Mouse (Mus musculus) kidney, postnatal 0 days (tissue): ENCODE measurements around the gene Ebi3. TPM values are rescaled to one million over a fixed set of nuclear protein-coding genes. Genes with fewer than 3 reads are reported as not detected.

Experiments used
- ATAC-seq: fragments of 200-750 bp; cut with Nextera tagmentation; replicated peaks from 2 replicates; pipeline ENCODE4 v1.8.0; 2017; ENCODE audit warnings: low read depth, moderate number of reproducible peaks, moderate TSS enrichment, moderate library complexity; ENCODE audit not compliant: low FRiP score
- DNase-seq: peaks from one replicate; pipeline ENCODE4 v3.0.0-alpha.2; 2016; ENCODE audit warnings: low spot score
- H3K27ac ChIP-seq: fragments of 300-500 bp; sonication (generic); 2 replicates; pipeline ENCODE4 v1.5.1; 2014; ENCODE audit warnings: mild to moderate bottlenecking
- H3K27me3 ChIP-seq: fragments of 300-500 bp; sonication (generic); 2 replicates; pipeline ENCODE4 v1.6.1; 2014; ENCODE audit warnings: low read length, mixed read lengths; ENCODE audit not compliant: insufficient read depth
- H3K36me3 ChIP-seq: fragments of 300-500 bp; sonication (generic); 2 replicates; pipeline ENCODE4 v1.6.1; 2014; ENCODE audit warnings: low read length, mixed read lengths; ENCODE audit not compliant: insufficient read depth
- H3K4me1 ChIP-seq: fragments of 300-500 bp; sonication (generic); replicated peaks from 2 replicates; pipeline ENCODE4 v1.6.1; 2014; ENCODE audit warnings: antibody characterized with exemption, low read length, mixed read lengths; ENCODE audit not compliant: insufficient read depth
- H3K4me2 ChIP-seq: fragments of 300-500 bp; sonication (generic); 2 replicates; pipeline ENCODE4 v1.6.1; 2014; ENCODE audit warnings: mild to moderate bottlenecking, low read length, moderate library complexity, mixed read lengths
- H3K4me3 ChIP-seq: fragments of 300-500 bp; sonication (generic); replicated peaks from 2 replicates; pipeline ENCODE4 v1.5.1; 2014; ENCODE audit warnings: low read depth, low read length
- H3K9ac ChIP-seq: fragments of 300-500 bp; sonication (generic); 2 replicates; pipeline ENCODE4 v1.6.1; 2014; ENCODE audit warnings: low read depth, low read length
- H3K9me3 ChIP-seq: fragments of 300-500 bp; sonication (generic); replicated peaks from 2 replicates; pipeline ENCODE4 v1.6.1; 2016; ENCODE audit warnings: low read length, inconsistent platforms, mixed read lengths
- CTCF ChIP-seq: IDR thresholded peaks from 2 replicates; pipeline ENCODE4 v1.5.1; 2016; ENCODE audit warnings: antibody characterized with exemption, low read depth, mild to moderate bottlenecking, moderate library complexity
- WGBS: fragments of 180-500 bp; shearing (Covaris S2); extraction: QIAGEN DNeasy Blood & Tissue Kit; methylation state at CpG from one replicate; pipeline ENCODE4 v1.1.7; 2014; 5-methylcytosine and 5-hydroxymethylcytosine counted together
- polyA plus RNA-seq: library from polyadenylated mRNA; unstranded; fragments of >200 nt; fragmentation: Nextera tagmentation; extraction: Ambion mirVana; gene quantifications from 2 replicates; pipeline ENCODE4 v1.2.1, GENCODE M21; 2015

Ebi3 gene
- polyA plus RNA-seq, 1 experiment from 2014 or later = 1.8 TPM

DNA sequence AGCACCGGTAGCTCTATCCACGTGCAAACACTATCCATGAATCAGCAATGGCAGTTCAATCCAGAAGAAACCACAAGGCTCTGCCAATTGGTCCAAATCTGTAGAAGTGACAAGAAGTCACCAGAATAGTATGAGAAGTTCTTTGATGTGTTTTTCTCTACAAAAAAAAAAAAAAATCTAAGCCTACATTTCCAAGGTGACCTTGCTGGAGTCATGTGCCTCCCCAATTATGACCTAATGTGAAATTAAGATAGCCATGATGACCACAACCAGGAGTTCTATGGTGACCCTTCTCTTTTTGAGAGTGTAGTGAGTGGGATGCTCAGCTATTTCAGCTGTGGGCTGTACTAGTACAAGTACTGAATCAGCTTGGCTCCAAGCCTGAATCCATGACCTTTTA, 3.0 kb upstream of the Ebi3 start, which contains the start of gene Zfp119b:
Zfp119b (minus strand) TSS at position 101 of the 400 bp plus-strand sequence.
- H3K27me3 ChIP-seq = no peaks in the 10 kb centered on the region
- 89% methylated on average over 2 of the region's 2 CpGs for WGBS
- DNase-seq (no peak), ATAC-seq (no peak)
- no peak within 1 kb of the TSS for H3K9ac ChIP-seq
- no peaks in the 10 kb centered on the region for H3K9me3 ChIP-seq
- no peaks in the 10 kb centered on the region for H3K36me3 ChIP-seq
- no peak within 1 kb of the TSS for H3K4me2 ChIP-seq
- H3K27ac ChIP-seq = no peak within 1 kb of the TSS
- no peak within 1 kb of the TSS for H3K4me3 ChIP-seq
- TF ChIP-seq CTCF = no peak
- no peaks in the 10 kb centered on the region for H3K4me1 ChIP-seq

- no peak for DNase-seq
- Histone ChIP-seq H3K27me3 (no peaks in the 10 kb centered on the region), H3K36me3 (no peaks in the 10 kb centered on the region), H3K4me1 (no peaks in the 10 kb centered on the region), H3K9me3 (no peaks in the 10 kb centered on the region), H3K27ac (no peak overlapping the region), H3K4me2 (no peak overlapping the region), H3K4me3 (no peak overlapping the region), H3K9ac (no peak overlapping the region)
- WGBS = 76% methylated on average over 9 of the region's 9 CpGs
- TF ChIP-seq CTCF = no peak
- ATAC-seq = no peak
Measured at GRCm38 (mm10) chr17:55950601-55951000, 1.8 kb upstream of the Ebi3 start.

DNA sequence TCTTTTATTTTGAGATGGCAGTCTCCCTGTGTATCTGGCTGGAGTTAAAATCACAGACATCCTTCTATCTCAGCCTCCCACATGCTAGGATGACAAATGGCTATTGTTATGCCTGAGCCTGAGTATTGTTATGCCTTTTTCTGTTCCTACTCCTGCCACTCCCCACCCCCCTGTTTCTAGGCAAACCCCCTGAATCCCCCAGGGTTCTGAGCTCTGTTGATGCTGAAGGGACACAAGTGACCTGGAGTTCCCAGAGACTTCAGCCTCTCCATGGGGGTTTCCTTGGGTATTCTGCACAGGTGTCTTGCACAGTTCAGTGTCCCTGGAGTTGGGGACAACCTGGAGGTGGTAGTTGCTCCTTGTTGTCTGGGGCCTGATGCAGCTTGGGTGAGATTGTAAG, 399 bp upstream of the Ebi3 start:
- DNase-seq (no peak), ATAC-seq (no peak)
- Histone ChIP-seq H3K36me3 (no peaks in the 10 kb centered on the region), H3K4me3 (no peak overlapping the region), H3K9me3 (no peaks in the 10 kb centered on the region), H3K27me3 (no peaks in the 10 kb centered on the region), H3K9ac (no peak overlapping the region), H3K4me1 (no peaks in the 10 kb centered on the region), H3K4me2 (no peak overlapping the region), H3K27ac (no peak overlapping the region)
- TF ChIP-seq CTCF = no peak

DNA sequence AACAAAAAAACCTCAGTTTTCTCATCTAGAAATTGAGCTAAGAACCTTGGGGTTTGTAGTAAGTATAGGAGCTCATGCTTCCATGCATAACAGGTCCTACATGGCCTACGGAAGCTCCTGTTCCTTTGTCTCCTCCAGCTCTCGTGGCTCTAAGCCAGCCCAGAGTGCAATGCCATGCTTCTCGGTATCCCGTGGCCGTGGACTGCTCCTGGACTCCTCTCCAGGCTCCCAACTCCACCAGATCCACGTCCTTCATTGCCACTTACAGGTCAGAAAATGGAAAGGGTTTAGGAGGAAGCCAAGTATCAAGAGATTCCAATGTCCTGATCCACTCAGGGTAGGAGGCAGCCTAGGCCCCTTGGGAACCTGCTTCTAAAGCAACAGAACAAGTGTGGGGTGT, 1.3 kb downstream of the Ebi3 start:
- H3K4me1 ChIP-seq = peaks cover 3% of the 10 kb centered on the region; the same call in 1 of the 2 replicates
- no peak overlapping the region for H3K9ac ChIP-seq
- DNase-seq (no peak), ATAC-seq (no peak)
- 73% methylated on average over 6 of the region's 6 CpGs for WGBS
- no peak overlapping the region for H3K4me3 ChIP-seq
- H3K36me3 ChIP-seq = no peaks in the 10 kb centered on the region
- TF ChIP-seq CTCF = no peak
- H3K4me2 ChIP-seq = no peak overlapping the region
- no peaks in the 10 kb centered on the region for H3K27me3 ChIP-seq
- H3K9me3 ChIP-seq = no peaks in the 10 kb centered on the region
- H3K27ac ChIP-seq = no peak overlapping the region

- no peak overlapping the region for H3K4me2 ChIP-seq
- no peaks in the 10 kb centered on the region for H3K27me3 ChIP-seq
- ATAC-seq = no peak
- H3K27ac ChIP-seq = no peak overlapping the region
- 36% methylated on average over 16 of the region's 16 CpGs for WGBS
- no peaks in the 10 kb centered on the region for H3K9me3 ChIP-seq
- no peak for TF ChIP-seq CTCF
- no peak overlapping the region for H3K4me3 ChIP-seq
- H3K4me1 ChIP-seq = peaks cover 3% of the 10 kb centered on the region; the same call in 1 of the 2 replicates
- H3K9ac ChIP-seq = no peak overlapping the region
- DNase-seq = no peak
- no peaks in the 10 kb centered on the region for H3K36me3 ChIP-seq
Measured at GRCm38 (mm10) chr17:55954229-55954628, 1.8 kb downstream of the Ebi3 start.

- Histone ChIP-seq H3K27ac (no peak overlapping the region), H3K4me1 (peaks cover 10% of the 10 kb centered on the region), H3K27me3 (no peaks in the 10 kb centered on the region), H3K36me3 (no peaks in the 10 kb centered on the region), H3K9me3 (no peaks in the 10 kb centered on the region), H3K9ac (0 out of 2 replicates have a peak overlapping the region, but pooled peaks have one; percentile 14), H3K4me2 (peak overlapping the region; percentile 66), H3K4me3 (peak overlapping the region; percentile 28)
- TF ChIP-seq CTCF = no peak
- ATAC-seq (peak; percentile 41), DNase-seq (peak; percentile 62)
- 4% methylated on average over 21 of the region's 26 CpGs for WGBS
Measured at GRCm38 (mm10) chr17:55956129-55956528, 3.7 kb downstream of the Ebi3 start.

GRCm38 (mm10) chr17:55956591-55956990, 4.2 kb downstream of the Ebi3 start:
- no peak for DNase-seq
- H3K4me1 ChIP-seq = peaks cover 10% of the 10 kb centered on the region
- no peak for ATAC-seq
- no peak overlapping the region for H3K27ac ChIP-seq
- WGBS = 39% methylated on average over 6 of the region's 6 CpGs
- 0 out of 2 replicates have a peak overlapping the region, but pooled peaks have one; percentile 14 for H3K9ac ChIP-seq
- no peaks in the 10 kb centered on the region for H3K27me3 ChIP-seq
- H3K9me3 ChIP-seq = no peaks in the 10 kb centered on the region
- no peaks in the 10 kb centered on the region for H3K36me3 ChIP-seq
- peak overlapping the region; percentile 28; the same call in 1 of the 2 replicates for H3K4me3 ChIP-seq
- H3K4me2 ChIP-seq = peak overlapping the region; percentile 66
- no peak for TF ChIP-seq CTCF
